Mouse (Mus musculus) erythroid progenitor cell, adult 5-6 weeks (primary cell): ENCODE results near the gene C77080. TPM values are rescaled to one million over a fixed set of nuclear protein-coding genes. Genes with fewer than 3 reads are reported as not detected.

ENCODE experiments used
- ATAC-seq: replicated peaks from 2 replicates; pipeline ENCODE4 v1.8.0; 2016; ENCODE audit warnings: moderate number of reproducible peaks, mild to moderate bottlenecking, moderate TSS enrichment, inconsistent platforms; ENCODE audit not compliant: poor library complexity, low FRiP score, severe bottlenecking
- total RNA-seq, 2 experiments: library from RNA; stranded (forward) in 1 of 2; stranded (reverse) in 1 of 2; fragments of 150-400 nt in 1 of 2; fragments of 186-747, 209-891 nt in 1 of 2; gene quantifications; 2 replicates each; pipeline versions ENCODE4 v1.2.3 to v1.2.4; 2015 to 2017; ENCODE audit warnings: low replicate concordance in 2 of 2

The C77080 gene
- total RNA-seq, 2 experiments from 2014 or later = not detected

GRCm38 (mm10) chr4:129179560-129179959 is 81.6 kb downstream of the C77080 start:
- ATAC-seq = no peak

- no peak for ATAC-seq
Observed at GRCm38 (mm10) chr4:129172529-129172928, 88.7 kb downstream of the C77080 start.

Other genes with a start within 250 kb of the C77080 start
- gene Rnf19b, start 203.1 kb downstream of the C77080 start, total RNA-seq (2015; ENCODE audit: low replicate concordance) = 5.4 and 5.9 TPM in 2 replicates
- gene Rnf19b, start 203.1 kb downstream of the C77080 start, total RNA-seq (2017; ENCODE audit: low replicate concordance) = 15.3 and 22.7 TPM in 2 replicates
- gene Tmem54, start 155.9 kb downstream of the C77080 start, total RNA-seq (2015; ENCODE audit: low replicate concordance) = not detected in 2 replicates
- gene Tmem54, start 155.9 kb downstream of the C77080 start, total RNA-seq (2017; ENCODE audit: low replicate concordance) = not detected in 2 replicates
- not detected in 2 replicates for gene Hpca, start 139.4 kb downstream of the C77080 start, total RNA-seq (2015; ENCODE audit: low replicate concordance)
- gene Hpca, start 139.4 kb downstream of the C77080 start, total RNA-seq (2017; ENCODE audit: low replicate concordance) = not detected in 2 replicates
- 0.72 TPM in 1 of 2 replicates, not detected in the other for gene Fndc5, start 124.4 kb downstream of the C77080 start, total RNA-seq (2015; ENCODE audit: low replicate concordance)
- 0.38 and 0.39 TPM in 2 replicates for gene Fndc5, start 124.4 kb downstream of the C77080 start, total RNA-seq (2017; ENCODE audit: low replicate concordance)
- gene S100pbp, start 71.7 kb downstream of the C77080 start, total RNA-seq (2015; ENCODE audit: low replicate concordance) = 6.8 and 29.8 TPM in 2 replicates
- 8.1 and 11.6 TPM in 2 replicates for gene S100pbp, start 71.7 kb downstream of the C77080 start, total RNA-seq (2017; ENCODE audit: low replicate concordance)
- gene Yars, start 71.6 kb downstream of the C77080 start, total RNA-seq (2015; ENCODE audit: low replicate concordance) = 21.0 and 29.9 TPM in 2 replicates
- 25.3 and 61.2 TPM in 2 replicates for gene Yars, start 71.6 kb downstream of the C77080 start, total RNA-seq (2017; ENCODE audit: low replicate concordance)
- gene Sync, start 26.2 kb upstream of the C77080 start, total RNA-seq (2015; ENCODE audit: low replicate concordance) = not detected in 2 replicates
- gene Sync, start 26.2 kb upstream of the C77080 start, total RNA-seq (2017; ENCODE audit: low replicate concordance) = not detected in 2 replicates
- 177 and 270 TPM in 2 replicates for gene Rbbp4, start 74.0 kb upstream of the C77080 start, total RNA-seq (2015; ENCODE audit: low replicate concordance)
- gene Rbbp4, start 74.0 kb upstream of the C77080 start, total RNA-seq (2017; ENCODE audit: low replicate concordance) = 159 and 296 TPM in 2 replicates
- gene Zbtb8os, start 74.3 kb upstream of the C77080 start, total RNA-seq (2015; ENCODE audit: low replicate concordance) = 11.5 and 16.8 TPM in 2 replicates
- gene Zbtb8os, start 74.3 kb upstream of the C77080 start, total RNA-seq (2017; ENCODE audit: low replicate concordance) = 16.3 and 23.0 TPM in 2 replicates
- 1.7 and 6.1 TPM in 2 replicates for gene Zbtb8a, start 116.7 kb upstream of the C77080 start, total RNA-seq (2015; ENCODE audit: low replicate concordance)
- 0.98 and 4.6 TPM in 2 replicates for gene Zbtb8a, start 116.7 kb upstream of the C77080 start, total RNA-seq (2017; ENCODE audit: low replicate concordance)
- gene Zbtb8b, start 179.4 kb upstream of the C77080 start, total RNA-seq (2015; ENCODE audit: low replicate concordance) = not detected in 2 replicates
- gene Zbtb8b, start 179.4 kb upstream of the C77080 start, total RNA-seq (2017; ENCODE audit: low replicate concordance) = not detected in 2 replicates
- 127 and 193 TPM in 2 replicates for gene Bsdc1, start 200.2 kb upstream of the C77080 start, total RNA-seq (2015; ENCODE audit: low replicate concordance)
- 200 and 208 TPM in 2 replicates for gene Bsdc1, start 200.2 kb upstream of the C77080 start, total RNA-seq (2017; ENCODE audit: low replicate concordance)
- not detected in 2 replicates for gene Tssk3, start 229.6 kb upstream of the C77080 start, total RNA-seq (2015; ENCODE audit: low replicate concordance)
- gene Tssk3, start 229.6 kb upstream of the C77080 start, total RNA-seq (2017; ENCODE audit: low replicate concordance) = not detected in 2 replicates
- gene Fam229a, start 229.8 kb upstream of the C77080 start, total RNA-seq (2015; ENCODE audit: low replicate concordance) = 7.5 TPM in 1 of 2 replicates, not detected in the other
- not detected in 2 replicates for gene Fam229a, start 229.8 kb upstream of the C77080 start, total RNA-seq (2017; ENCODE audit: low replicate concordance)